Mouse (Mus musculus): ENCODE measurements at regions not wholly inside any gene's neighbourhood (a gene's known extent, or its start where the extent isn't known, plus 50 kb on each side); places are given as distances from the start of the nearest gene placed in this dataset.
A peak's percentile ranks its signal among the peaks of the same experiment; 100 is the strongest.

DNA sequence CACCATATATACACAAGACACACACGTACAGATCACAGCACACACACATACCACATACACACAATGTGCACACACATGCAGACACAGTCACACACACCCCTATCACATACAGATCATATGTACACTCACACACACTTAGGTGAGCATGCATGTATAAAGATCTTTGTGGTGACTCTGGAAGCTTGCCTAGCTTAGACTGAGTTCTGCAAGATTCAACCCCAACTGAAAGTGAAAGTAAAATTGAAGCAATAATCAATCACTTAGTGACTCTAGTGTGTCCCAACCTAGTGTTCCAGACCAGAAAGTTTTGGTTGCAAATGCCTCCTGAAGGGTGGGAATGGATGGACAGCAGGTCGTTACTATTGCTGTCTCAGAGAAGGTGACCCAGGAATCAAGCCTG lies 262.8 kb downstream of the Bcl11a start:
- DNase-seq (ENCODE audit: low spot score), result no peak

DNA sequence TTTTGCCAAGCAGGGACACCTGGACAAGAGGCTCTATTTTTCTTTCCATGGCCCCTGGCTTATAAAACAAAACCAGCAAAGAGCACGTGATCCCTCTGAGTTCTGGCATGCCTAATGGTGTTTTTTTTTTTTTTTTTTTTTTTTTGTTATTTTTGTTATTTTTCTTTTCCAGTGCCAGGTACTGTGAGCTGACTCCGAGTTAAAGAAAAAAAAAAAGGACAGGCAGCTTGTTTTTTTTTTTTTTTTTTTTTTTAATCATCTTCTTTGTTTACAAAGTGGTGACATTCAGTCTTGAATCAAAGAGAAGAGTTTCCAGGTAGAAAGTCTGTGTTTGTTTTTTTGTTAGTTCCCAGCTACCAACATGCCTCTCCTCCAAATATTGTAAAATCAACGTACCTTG lies 263.8 kb downstream of the Bcl11a start:
- DNase-seq (ENCODE audit: low spot score), result no peak

DNA sequence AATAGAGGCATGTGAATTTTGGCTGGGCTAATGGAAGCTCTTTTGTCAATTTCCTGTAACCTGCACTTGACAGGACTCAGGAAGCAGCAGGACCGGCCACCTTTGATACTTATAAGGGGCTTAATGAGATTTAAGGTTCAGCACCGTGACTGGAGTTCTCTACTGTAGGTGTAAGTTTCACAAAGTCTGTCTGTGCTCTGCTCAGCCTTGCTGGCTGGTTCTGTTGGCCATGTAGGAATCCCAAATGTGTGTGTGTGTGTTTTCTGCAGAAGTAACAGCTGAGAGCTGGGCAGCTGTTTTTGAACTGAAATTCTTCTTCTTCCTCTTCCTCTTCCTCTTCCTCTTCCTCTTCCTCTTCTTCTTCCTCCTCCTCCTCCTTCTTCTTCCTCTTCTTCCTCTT lies 264.3 kb downstream of the Bcl11a start:
- no peak for DNase-seq (ENCODE audit: low spot score)

GRCm38 (mm10) chr11:24342732-24343131 lies 264.9 kb downstream of the Bcl11a start:
- DNase-seq (ENCODE audit: low spot score), result no peak

DNA sequence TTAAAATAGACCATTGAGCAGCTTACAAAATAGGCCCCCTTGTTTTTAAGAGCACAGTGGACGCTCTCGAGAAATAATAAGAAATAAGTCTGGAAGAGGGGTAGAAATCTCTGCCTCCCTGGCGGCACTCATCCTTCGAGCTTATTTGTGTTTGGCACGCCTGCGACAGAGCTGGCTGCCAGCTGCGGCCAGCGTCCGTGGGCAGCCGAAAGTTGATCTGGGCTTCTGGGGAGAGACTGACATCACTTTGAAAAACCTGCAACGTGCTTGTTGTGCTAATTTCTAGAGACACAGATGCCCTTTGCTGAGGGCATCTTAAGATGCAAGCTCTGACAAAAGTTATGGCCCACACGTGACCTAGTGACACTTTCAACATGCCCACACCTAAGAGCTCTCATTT lies 269.4 kb downstream of the Bcl11a start:
- DNase-seq (ENCODE audit: low spot score), result no peak

DNA sequence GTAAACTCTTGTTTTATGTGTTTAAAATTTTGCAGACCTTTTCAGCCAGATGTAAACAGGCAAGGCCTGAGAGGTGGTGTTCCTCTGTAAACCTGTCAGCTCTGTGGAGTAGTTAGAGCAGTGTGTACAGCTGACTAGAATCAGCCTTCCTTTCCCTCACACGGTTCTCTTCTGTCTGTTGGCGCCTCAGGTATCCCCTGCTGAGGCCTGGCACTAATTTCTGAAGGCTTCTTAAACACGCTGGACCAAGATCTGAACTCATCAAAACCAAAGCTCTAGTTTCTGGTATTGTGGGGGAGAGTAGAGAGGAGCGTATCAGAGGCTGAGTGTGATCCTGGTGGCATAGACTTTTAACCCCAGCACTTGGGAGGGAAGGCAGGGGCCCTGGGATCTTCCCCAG lies 270.9 kb downstream of the Bcl11a start:
- DNase-seq (ENCODE audit: low spot score), result no peak

DNA sequence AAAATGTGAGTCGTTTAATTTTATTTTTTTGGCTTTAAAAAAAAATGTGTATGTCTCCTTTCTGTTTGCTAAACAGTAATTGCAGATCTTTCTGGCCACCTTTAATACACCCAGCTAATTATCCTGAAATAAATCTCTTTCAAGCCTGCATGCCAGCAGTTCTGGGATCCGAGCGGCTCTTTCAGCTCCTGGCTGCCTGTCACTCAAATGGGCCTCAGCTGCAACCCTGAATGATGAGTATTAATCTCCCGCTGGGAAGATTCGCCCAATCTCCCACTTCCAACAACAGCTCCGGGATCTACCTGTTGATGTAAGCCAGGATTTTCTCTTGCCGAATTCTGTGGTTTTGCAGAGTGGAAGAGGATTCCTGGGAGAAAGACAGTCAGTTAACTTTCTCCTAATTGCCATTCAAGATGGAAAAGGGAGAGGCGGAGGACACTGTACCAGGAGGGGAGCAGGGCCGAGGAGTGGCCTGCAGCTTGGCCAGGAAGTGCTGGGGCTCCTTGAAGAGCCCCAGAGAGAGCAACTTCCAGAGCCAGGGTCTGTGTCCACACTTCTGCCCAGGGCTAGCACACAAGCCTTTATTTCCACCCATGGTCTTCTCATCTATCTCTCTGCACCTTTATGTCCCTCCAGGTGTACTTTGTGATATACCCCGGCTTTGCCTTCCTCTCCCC lies 272.2 kb downstream of the Bcl11a start:
- no peak for DNase-seq (ENCODE audit: low spot score)

- peak; percentile 75 for DNase-seq (ENCODE audit: low spot score)
Measured at GRCm38 (mm10) chr11:24350839-24351238, 273.0 kb downstream of the Bcl11a start.

DNA sequence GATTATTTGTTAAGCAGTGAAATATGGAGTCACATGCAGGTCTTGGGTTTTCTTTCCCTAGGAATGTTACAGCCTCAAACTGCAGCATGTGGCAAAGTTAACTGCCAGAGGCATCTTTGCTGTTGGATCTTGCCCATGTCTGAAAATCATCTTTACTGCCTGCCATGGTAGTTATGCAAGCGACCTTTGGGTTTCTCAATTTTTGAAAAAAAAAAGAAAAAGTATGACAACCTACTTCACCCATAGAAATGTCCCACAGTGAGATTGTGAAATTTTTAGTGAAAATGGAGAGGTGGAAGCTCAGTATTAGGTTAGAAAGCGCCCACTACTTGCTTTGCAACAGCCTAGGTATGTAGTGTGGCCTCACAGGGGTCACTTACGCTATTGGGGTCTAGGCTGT lies 274.2 kb downstream of the Bcl11a start:
- no peak for DNase-seq (ENCODE audit: low spot score)

- DNase-seq (ENCODE audit: low spot score), result no peak
Measured at GRCm38 (mm10) chr11:24353056-24353455, 275.2 kb downstream of the Bcl11a start.

GRCm38 (mm10) chr11:24357388-24357787 lies 279.5 kb downstream of the Bcl11a start:
- DNase-seq (ENCODE audit: low spot score), result no peak

DNA sequence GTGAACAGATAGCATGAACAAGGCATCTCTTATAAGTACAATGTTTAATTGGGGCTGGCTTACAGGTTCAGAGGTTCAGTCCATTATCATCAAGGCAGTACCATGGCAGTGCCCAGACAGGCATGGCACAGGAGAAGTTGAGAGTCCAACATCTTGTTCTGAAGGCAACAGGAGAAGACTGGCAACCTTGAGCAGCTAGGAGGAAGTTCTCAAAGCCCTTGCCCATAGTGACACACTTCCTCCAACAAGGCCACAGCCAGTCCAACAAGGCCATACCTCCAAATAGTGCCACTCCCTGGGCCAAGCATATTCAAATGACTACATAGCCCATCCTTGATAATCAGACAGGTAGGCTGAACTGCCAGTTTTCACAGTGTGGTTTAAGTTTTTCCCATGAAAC lies 281.2 kb downstream of the Bcl11a start:
- no peak for DNase-seq (ENCODE audit: low spot score)

DNA sequence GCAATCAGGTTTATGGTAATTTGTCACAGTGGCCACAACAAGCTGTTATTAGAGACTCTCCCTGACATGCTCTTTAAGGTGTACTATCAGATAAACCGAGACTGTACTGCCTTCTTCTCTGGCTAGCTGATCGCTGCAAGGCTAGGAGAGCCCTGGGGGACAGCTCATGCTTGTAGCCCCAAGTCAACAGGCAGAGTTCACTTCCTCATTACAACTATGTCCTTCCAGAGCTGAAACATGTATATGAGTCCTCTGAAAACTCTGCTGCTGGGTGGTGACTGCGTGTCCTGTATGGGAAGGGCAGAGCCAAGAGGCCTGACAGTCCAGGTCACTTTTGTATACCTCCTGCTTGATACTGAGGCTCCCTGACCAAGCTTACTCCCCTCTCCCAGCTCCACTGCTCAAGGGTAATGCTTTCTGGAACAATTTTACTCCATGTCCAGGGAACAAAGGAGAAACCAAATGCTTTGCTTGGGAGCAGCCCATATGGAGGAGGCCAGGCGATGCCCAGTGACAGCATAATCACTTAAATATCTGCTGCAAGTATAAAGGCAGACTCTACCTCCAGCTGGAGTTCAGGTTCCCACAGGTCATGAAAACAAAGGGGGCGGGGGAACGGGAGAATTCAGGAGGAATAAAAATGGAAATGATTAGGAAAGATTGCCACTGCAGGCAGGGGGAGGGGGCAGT lies 284.3 kb downstream of the Bcl11a start:
- no peak for DNase-seq (ENCODE audit: low spot score)

DNA sequence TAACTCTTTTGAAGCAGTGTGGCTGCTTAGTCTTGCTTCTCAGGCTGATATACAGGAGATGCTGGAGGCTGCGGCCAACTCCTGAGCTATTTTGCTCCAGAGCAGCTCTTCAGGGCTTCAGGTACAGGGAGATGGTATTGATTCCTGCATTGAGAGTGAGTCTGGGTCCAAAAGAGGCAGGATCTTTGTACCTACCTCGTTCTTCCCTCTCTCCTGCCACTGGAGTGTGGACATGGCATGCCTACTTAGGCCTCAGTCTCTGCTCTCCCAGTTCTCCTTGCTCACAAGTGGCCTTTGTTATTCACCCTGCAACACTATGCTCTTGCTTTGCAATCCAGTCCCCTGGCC lies 284.8 kb downstream of the Bcl11a start:
- no peak for DNase-seq (ENCODE audit: low spot score)

GRCm38 (mm10) chr11:24363418-24364364 lies 285.8 kb downstream of the Bcl11a start:
- no peak for DNase-seq (ENCODE audit: low spot score)

GRCm38 (mm10) chr11:24370198-24370860 lies 292.5 kb downstream of the Bcl11a start:
- DNase-seq (ENCODE audit: low spot score), result no peak

GRCm38 (mm10) chr11:24370861-24371686 lies 293.2 kb downstream of the Bcl11a start:
- no peak for DNase-seq (ENCODE audit: low spot score)

DNA sequence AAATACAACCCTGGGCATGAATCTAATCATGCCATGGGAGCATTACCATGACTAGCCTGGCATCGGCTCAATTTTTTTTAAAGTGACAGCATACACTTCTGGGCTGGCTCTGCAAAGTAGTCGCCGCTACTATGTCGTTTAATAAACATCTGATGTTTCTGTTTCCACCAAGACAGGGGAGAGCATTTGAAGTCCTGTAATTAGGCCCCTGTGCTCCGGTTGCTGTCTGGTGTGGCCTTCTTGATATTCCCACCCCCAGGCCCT lies 293.8 kb downstream of the Bcl11a start:
- no peak for DNase-seq (ENCODE audit: low spot score)

GRCm38 (mm10) chr11:24371963-24372362 lies 294.1 kb downstream of the Bcl11a start:
- DNase-seq (ENCODE audit: low spot score), result no peak

DNA sequence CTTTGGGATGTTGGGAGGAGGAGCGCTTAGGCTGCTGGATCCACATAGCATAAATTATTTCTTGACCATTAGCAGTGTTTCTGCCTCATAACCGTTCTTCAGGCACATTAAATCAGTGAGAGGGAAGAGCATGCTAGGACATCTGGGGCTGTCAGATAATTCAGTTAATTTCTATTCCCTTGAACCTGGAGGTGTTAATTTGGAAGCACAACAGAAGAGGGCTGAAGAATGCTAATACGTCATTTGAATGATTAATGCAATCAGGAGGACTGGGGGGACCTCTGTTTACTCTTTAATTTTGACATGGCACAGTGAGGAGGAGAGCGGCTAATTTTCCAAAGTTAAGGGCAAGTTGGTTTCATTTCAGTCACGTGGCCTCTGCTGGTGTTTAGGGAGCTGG lies 294.8 kb downstream of the Bcl11a start:
- DNase-seq (ENCODE audit: low spot score), result no peak

DNA sequence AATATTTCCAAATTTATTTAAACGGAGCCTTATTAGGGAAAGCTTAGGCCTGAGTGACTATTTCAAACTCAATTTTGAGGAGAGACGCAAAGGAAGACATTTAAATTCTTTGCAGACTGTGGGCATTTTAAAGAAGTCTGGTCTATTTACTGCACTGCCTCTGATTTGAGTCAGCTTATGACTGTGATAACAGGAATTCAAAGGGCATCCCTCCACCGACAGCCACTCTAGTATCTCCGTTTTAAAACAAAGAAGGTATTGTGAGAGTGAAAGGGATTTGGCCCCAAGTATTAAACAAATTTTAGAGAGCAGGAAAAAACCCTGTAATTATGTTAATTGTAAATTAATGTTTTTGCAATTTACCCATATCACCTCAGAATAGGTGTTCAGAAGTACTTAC lies 295.4 kb downstream of the Bcl11a start:
- DNase-seq (ENCODE audit: low spot score), result no peak

GRCm38 (mm10) chr11:24377530-24377929 lies 299.7 kb downstream of the Bcl11a start:
- no peak for DNase-seq (ENCODE audit: low spot score)
